Mouse (Mus musculus) lung, embryonic 14.5 days (tissue): Measurements from ENCODE around the gene Bmpr1b. TPM values are rescaled to one million over a fixed set of nuclear protein-coding genes. Genes with fewer than 3 reads are reported as not detected.
A peak's percentile ranks its signal among the peaks of the same experiment; 100 is the strongest.

Source experiments
- ATAC-seq: fragments of 200-750 bp; cut with Nextera tagmentation; 2 replicates; pipeline ENCODE4 v1.8.0; 2017; ENCODE audit warnings: mild to moderate bottlenecking, moderate TSS enrichment, moderate library complexity; ENCODE audit not compliant: insufficient read depth
- DNase-seq: peaks from one replicate; pipeline ENCODE4 v3.0.0-alpha.2; 2015
- H3K27ac ChIP-seq: fragments of 300-500 bp; sonication (generic); 2 replicates; pipeline ENCODE4 v1.5.1; 2014; ENCODE audit warnings: low read depth, mild to moderate bottlenecking, moderate library complexity
- H3K27me3 ChIP-seq: fragments of 300-500 bp; sonication (generic); 2 replicates; pipeline ENCODE4 v1.6.1; 2014; ENCODE audit warnings: low read length, control low read depth; ENCODE audit not compliant: insufficient read depth
- H3K36me3 ChIP-seq: fragments of 300-500 bp; sonication (generic); 2 replicates; pipeline ENCODE4 v1.6.1; 2014; ENCODE audit warnings: control low read depth; ENCODE audit not compliant: insufficient read depth
- H3K4me1 ChIP-seq: fragments of 300-500 bp; sonication (generic); 2 replicates; pipeline ENCODE4 v1.6.1; 2014; ENCODE audit warnings: antibody characterized with exemption, control low read depth; ENCODE audit not compliant: insufficient read depth
- H3K4me2 ChIP-seq: fragments of 300-500 bp; sonication (generic); 2 replicates; pipeline ENCODE4 v1.6.1; 2014; ENCODE audit warnings: mild to moderate bottlenecking
- H3K4me3 ChIP-seq: fragments of 300-500 bp; sonication (generic); 2 replicates; pipeline ENCODE4 v1.5.1; 2014; ENCODE audit warnings: low read depth, low read length
- H3K9ac ChIP-seq: fragments of 300-500 bp; sonication (generic); 2 replicates; pipeline ENCODE4 v1.6.1; 2014
- H3K9me3 ChIP-seq: fragments of 300-500 bp; sonication (generic); 2 replicates; pipeline ENCODE4 v1.6.1; 2016; ENCODE audit warnings: low read depth, low read length, control low read depth
- CTCF ChIP-seq: IDR thresholded peaks from 2 replicates; pipeline ENCODE4 v1.5.1; 2016; ENCODE audit warnings: antibody characterized with exemption, low read depth
- WGBS: fragments of 180-500 bp; shearing (Covaris S2); extraction: QIAGEN DNeasy Blood & Tissue Kit; methylation state at CpG from one replicate; pipeline ENCODE4 v1.1.7; 2014; 5-methylcytosine and 5-hydroxymethylcytosine counted together
- polyA plus RNA-seq: library from polyadenylated mRNA; unstranded; fragments of >200 nt; fragmentation: Nextera tagmentation; extraction: Ambion mirVana; gene quantifications from 2 replicates; pipeline ENCODE4 v1.2.1, GENCODE M21; 2014

Bmpr1b gene
- polyA plus RNA-seq, 1 experiment from 2014 or later, result 6.7 TPM

GRCm38 (mm10) chr3:142161405-142161804 is 7.8 kb downstream of the Bmpr1b start:
- Histone ChIP-seq H3K4me1 (0 out of 2 replicates have a peak, but pooled peaks cover 2% of the 10 kb centered on the region), H3K4me3 (no peak overlapping the region), H3K4me2 (no peak overlapping the region), H3K9ac (no peak overlapping the region), H3K27ac (no peak overlapping the region), H3K9me3 (no peaks in the 10 kb centered on the region), H3K27me3 (no peaks in the 10 kb centered on the region), H3K36me3 (no peaks in the 10 kb centered on the region)
- no peak for TF ChIP-seq CTCF
- DNase-seq, result peak; percentile 21
- ATAC-seq, result no peak
- 71% methylated on average over 3 of the region's 3 CpGs for WGBS

- DNase-seq (no peak), ATAC-seq (no peak)
- 84% methylated on average over 5 of the region's 5 CpGs for WGBS
- TF ChIP-seq CTCF, result no peak
- H3K9ac ChIP-seq, result no peak overlapping the region
- H3K27ac ChIP-seq, result no peak overlapping the region
- H3K9me3 ChIP-seq, result no peaks in the 10 kb centered on the region
- H3K4me2 ChIP-seq, result no peak overlapping the region
- H3K4me1 ChIP-seq, result no peaks in the 10 kb centered on the region
- H3K4me3 ChIP-seq, result no peak overlapping the region
- no peaks in the 10 kb centered on the region for H3K27me3 ChIP-seq
- no peaks in the 10 kb centered on the region for H3K36me3 ChIP-seq
Measured at GRCm38 (mm10) chr3:142151980-142152379, 17.2 kb downstream of the Bmpr1b start.

GRCm38 (mm10) chr3:142138796-142139195 is 30.4 kb downstream of the Bmpr1b start:
- no peak overlapping the region for H3K9ac ChIP-seq
- 71% methylated on average over 5 of the region's 5 CpGs for WGBS
- ATAC-seq (no peak), DNase-seq (no peak)
- H3K36me3 ChIP-seq, result no peaks in the 10 kb centered on the region
- H3K4me2 ChIP-seq, result no peak overlapping the region
- no peaks in the 10 kb centered on the region for H3K4me1 ChIP-seq
- no peaks in the 10 kb centered on the region for H3K27me3 ChIP-seq
- no peak for TF ChIP-seq CTCF
- H3K4me3 ChIP-seq, result no peak overlapping the region
- H3K9me3 ChIP-seq, result no peaks in the 10 kb centered on the region
- H3K27ac ChIP-seq, result no peak overlapping the region

- no peak for TF ChIP-seq CTCF
- H3K4me3 ChIP-seq, result no peak overlapping the region
- no peaks in the 10 kb centered on the region for H3K27me3 ChIP-seq
- WGBS, result 40% methylated on average over 1 of the region's 1 CpGs
- ATAC-seq, result no peak
- no peaks in the 10 kb centered on the region for H3K9me3 ChIP-seq
- DNase-seq, result no peak
- no peak overlapping the region for H3K27ac ChIP-seq
- H3K4me1 ChIP-seq, result no peaks in the 10 kb centered on the region
- no peak overlapping the region for H3K4me2 ChIP-seq
- no peaks in the 10 kb centered on the region for H3K36me3 ChIP-seq
- H3K9ac ChIP-seq, result no peak overlapping the region
Measured at GRCm38 (mm10) chr3:142126379-142126778, 42.8 kb downstream of the Bmpr1b start.

- no peaks in the 10 kb centered on the region for H3K9me3 ChIP-seq
- H3K4me3 ChIP-seq, result no peak overlapping the region
- no peak overlapping the region for H3K27ac ChIP-seq
- DNase-seq (peak; percentile 67), ATAC-seq (peak; percentile 85)
- H3K9ac ChIP-seq, result no peak overlapping the region
- no peak for TF ChIP-seq CTCF
- H3K4me1 ChIP-seq, result no peaks in the 10 kb centered on the region
- H3K4me2 ChIP-seq, result no peak overlapping the region
- WGBS, result 34% methylated on average over 2 of the region's 2 CpGs
- no peaks in the 10 kb centered on the region for H3K27me3 ChIP-seq
- no peaks in the 10 kb centered on the region for H3K36me3 ChIP-seq
Measured at GRCm38 (mm10) chr3:142125556-142125955, 43.7 kb downstream of the Bmpr1b start.

GRCm38 (mm10) chr3:142124255-142124654 is 45.0 kb downstream of the Bmpr1b start:
- H3K4me1 ChIP-seq, result no peaks in the 10 kb centered on the region
- DNase-seq, result no peak
- ATAC-seq, result no peak
- no peak overlapping the region for H3K27ac ChIP-seq
- WGBS, result 60% methylated on average over 6 of the region's 6 CpGs
- H3K4me2 ChIP-seq, result no peak overlapping the region
- no peak overlapping the region for H3K4me3 ChIP-seq
- no peaks in the 10 kb centered on the region for H3K27me3 ChIP-seq
- H3K9ac ChIP-seq, result no peak overlapping the region
- no peaks in the 10 kb centered on the region for H3K36me3 ChIP-seq
- no peaks in the 10 kb centered on the region for H3K9me3 ChIP-seq
- no peak for TF ChIP-seq CTCF

GRCm38 (mm10) chr3:142122376-142122775 is 46.8 kb downstream of the Bmpr1b start:
- Histone ChIP-seq H3K9ac (no peak overlapping the region), H3K4me2 (no peak overlapping the region), H3K27ac (no peak overlapping the region), H3K36me3 (no peaks in the 10 kb centered on the region), H3K4me3 (no peak overlapping the region), H3K9me3 (no peaks in the 10 kb centered on the region), H3K4me1 (0 out of 2 replicates have a peak, but pooled peaks cover 2% of the 10 kb centered on the region), H3K27me3 (no peaks in the 10 kb centered on the region)
- 62% methylated on average over 5 of the region's 5 CpGs for WGBS
- ATAC-seq (no peak), DNase-seq (no peak)
- no peak for TF ChIP-seq CTCF

GRCm38 (mm10) chr3:142120795-142121194 is 48.4 kb downstream of the Bmpr1b start:
- Histone ChIP-seq H3K4me2 (no peak overlapping the region), H3K27me3 (no peaks in the 10 kb centered on the region), H3K36me3 (no peaks in the 10 kb centered on the region), H3K27ac (no peak overlapping the region), H3K4me1 (0 out of 2 replicates have a peak, but pooled peaks cover 2% of the 10 kb centered on the region), H3K9me3 (no peaks in the 10 kb centered on the region), H3K4me3 (no peak overlapping the region), H3K9ac (no peak overlapping the region)
- TF ChIP-seq CTCF, result no peak
- 68% methylated on average over 3 of the region's 3 CpGs for WGBS
- ATAC-seq (no peak), DNase-seq (no peak)
